Mouse (Mus musculus) liver, embryonic 12.5 days (tissue): ENCODE measurements at regions not wholly inside any gene's neighbourhood (a gene's known extent, or its start where the extent isn't known, plus 50 kb on each side); places are given as distances from the start of the nearest gene placed in this dataset.

Source experiments
- ATAC-seq: fragments of 200-750 bp; cut with Nextera tagmentation; 2 replicates; pipeline ENCODE4 v1.8.0; 2017; ENCODE audit warnings: moderate number of reproducible peaks, mild to moderate bottlenecking, moderate library complexity
- H3K27ac ChIP-seq: fragments of 300-500 bp; sonication (generic); 2 replicates; pipeline ENCODE4 v1.5.1; 2016; ENCODE audit warnings: mild to moderate bottlenecking
- H3K27me3 ChIP-seq: fragments of 300-500 bp; sonication (generic); replicated peaks from 2 replicates; pipeline ENCODE4 v1.6.1; 2016; ENCODE audit warnings: mild to moderate bottlenecking, moderate library complexity
- H3K36me3 ChIP-seq: fragments of 300-500 bp; sonication (generic); 2 replicates; pipeline ENCODE4 v1.6.1; 2016; ENCODE audit warnings: mild to moderate bottlenecking, moderate library complexity
- H3K4me1 ChIP-seq: fragments of 300-500 bp; sonication (generic); 2 replicates; pipeline ENCODE4 v1.6.1; 2016
- H3K4me2 ChIP-seq: fragments of 300-500 bp; sonication (generic); 2 replicates; pipeline ENCODE4 v1.6.1; 2016; ENCODE audit warnings: mild to moderate bottlenecking, moderate library complexity
- H3K4me3 ChIP-seq: fragments of 300-500 bp; sonication (generic); 2 replicates; pipeline ENCODE4 v1.5.1; 2016; ENCODE audit warnings: mild to moderate bottlenecking, moderate library complexity
- H3K9ac ChIP-seq: fragments of 300-500 bp; sonication (generic); 2 replicates; pipeline ENCODE4 v1.6.1; 2016; ENCODE audit warnings: mild to moderate bottlenecking, moderate library complexity
- H3K9me3 ChIP-seq: fragments of 300-500 bp; sonication (generic); replicated peaks from 2 replicates; pipeline ENCODE4 v1.6.1; 2016; ENCODE audit warnings: mild to moderate bottlenecking, moderate library complexity
- WGBS: fragments of 180-500 bp; shearing (Covaris S2); methylation state at CpG from one replicate; pipeline ENCODE4 v1.1.7; 2016; ENCODE audit not compliant: insufficient replicate concordance; 5-methylcytosine and 5-hydroxymethylcytosine counted together

GRCm38 (mm10) chr1:169374686-169375085 lies 156.6 kb downstream of the Nuf2 start:
- Histone ChIP-seq H3K4me3 (no peak overlapping the region), H3K36me3 (no peaks in the 10 kb centered on the region), H3K9me3 (no peaks in the 10 kb centered on the region), H3K27ac (no peak overlapping the region), H3K4me2 (no peak overlapping the region), H3K9ac (no peak overlapping the region), H3K27me3 (no peaks in the 10 kb centered on the region), H3K4me1 (no peaks in the 10 kb centered on the region)
- 54% methylated on average over 1 of the region's 1 CpGs for WGBS
- ATAC-seq: no peak

GRCm38 (mm10) chr1:169368758-169369157 lies 162.5 kb downstream of the Nuf2 start:
- no peak overlapping the region for H3K4me3 ChIP-seq
- no peaks in the 10 kb centered on the region for H3K4me1 ChIP-seq
- H3K9me3 ChIP-seq: no peaks in the 10 kb centered on the region
- 24% methylated on average over 3 of the region's 3 CpGs for WGBS
- no peaks in the 10 kb centered on the region for H3K36me3 ChIP-seq
- no peaks in the 10 kb centered on the region for H3K27me3 ChIP-seq
- H3K9ac ChIP-seq: no peak overlapping the region
- no peak for ATAC-seq
- H3K4me2 ChIP-seq: no peak overlapping the region
- no peak overlapping the region for H3K27ac ChIP-seq

GRCm38 (mm10) chr1:169367772-169368501 lies 163.3 kb downstream of the Nuf2 start:
- Histone ChIP-seq H3K27me3 (no peaks in the 10 kb centered on the region), H3K9me3 (no peaks in the 10 kb centered on the region), H3K4me1 (no peaks in the 10 kb centered on the region), H3K4me3 (no peak overlapping the region), H3K36me3 (no peaks in the 10 kb centered on the region), H3K27ac (no peak overlapping the region), H3K9ac (no peak overlapping the region), H3K4me2 (no peak overlapping the region)
- no peak for ATAC-seq
- WGBS: 64% methylated on average over 10 of the region's 10 CpGs

DNA sequence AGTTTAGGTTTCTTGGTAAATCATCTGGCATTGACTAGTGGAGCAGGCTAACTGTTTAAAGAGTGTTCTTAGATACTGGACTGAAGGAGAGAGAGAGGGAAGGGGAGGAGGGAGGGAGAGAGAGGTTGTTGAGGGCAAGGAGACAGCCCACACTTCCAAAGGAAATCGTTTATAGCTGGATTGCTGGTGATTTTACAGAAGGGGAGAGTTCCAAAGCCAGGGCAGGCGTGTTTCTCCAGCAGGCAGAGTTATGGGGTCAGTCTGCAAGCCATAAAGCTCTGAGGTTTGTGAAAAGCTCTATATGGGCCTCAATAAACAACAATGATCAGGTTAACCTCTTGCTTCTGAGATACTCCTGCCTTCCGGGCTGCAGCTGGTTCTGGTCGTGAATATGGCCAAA lies 163.9 kb downstream of the Nuf2 start:
- H3K4me2 ChIP-seq: no peak overlapping the region
- no peaks in the 10 kb centered on the region for H3K36me3 ChIP-seq
- WGBS: 45% methylated on average over 4 of the region's 4 CpGs
- H3K4me3 ChIP-seq: no peak overlapping the region
- no peaks in the 10 kb centered on the region for H3K27me3 ChIP-seq
- ATAC-seq: no peak
- no peak overlapping the region for H3K27ac ChIP-seq
- H3K9ac ChIP-seq: no peak overlapping the region
- H3K9me3 ChIP-seq: no peaks in the 10 kb centered on the region
- H3K4me1 ChIP-seq: no peaks in the 10 kb centered on the region

DNA sequence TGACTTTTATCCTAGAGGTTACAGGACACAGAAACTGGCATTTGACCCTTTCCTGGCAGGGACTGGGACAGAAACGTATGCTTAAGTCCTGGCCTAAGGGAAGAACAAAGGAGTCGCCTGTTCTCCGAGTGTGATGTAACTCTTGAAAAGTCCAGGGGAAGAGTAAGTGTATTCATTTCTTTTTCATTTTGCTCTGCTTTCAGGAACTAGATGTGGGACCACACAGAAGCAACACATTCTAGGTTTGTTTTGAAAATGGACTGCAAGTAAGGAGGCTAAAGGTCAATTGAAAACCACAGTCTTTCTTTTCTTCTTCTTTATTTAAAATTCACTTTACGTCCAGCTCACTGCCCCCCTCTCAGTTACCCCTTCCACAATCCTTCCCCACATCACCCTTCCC lies 168.7 kb downstream of the Nuf2 start:
- H3K4me2 ChIP-seq: no peak overlapping the region
- no peak overlapping the region for H3K4me3 ChIP-seq
- H3K9ac ChIP-seq: no peak overlapping the region
- H3K9me3 ChIP-seq: no peaks in the 10 kb centered on the region
- no peaks in the 10 kb centered on the region for H3K4me1 ChIP-seq
- H3K27ac ChIP-seq: no peak overlapping the region
- ATAC-seq: no peak
- no peaks in the 10 kb centered on the region for H3K36me3 ChIP-seq
- no peaks in the 10 kb centered on the region for H3K27me3 ChIP-seq
- 53% methylated on average over 4 of the region's 4 CpGs for WGBS

DNA sequence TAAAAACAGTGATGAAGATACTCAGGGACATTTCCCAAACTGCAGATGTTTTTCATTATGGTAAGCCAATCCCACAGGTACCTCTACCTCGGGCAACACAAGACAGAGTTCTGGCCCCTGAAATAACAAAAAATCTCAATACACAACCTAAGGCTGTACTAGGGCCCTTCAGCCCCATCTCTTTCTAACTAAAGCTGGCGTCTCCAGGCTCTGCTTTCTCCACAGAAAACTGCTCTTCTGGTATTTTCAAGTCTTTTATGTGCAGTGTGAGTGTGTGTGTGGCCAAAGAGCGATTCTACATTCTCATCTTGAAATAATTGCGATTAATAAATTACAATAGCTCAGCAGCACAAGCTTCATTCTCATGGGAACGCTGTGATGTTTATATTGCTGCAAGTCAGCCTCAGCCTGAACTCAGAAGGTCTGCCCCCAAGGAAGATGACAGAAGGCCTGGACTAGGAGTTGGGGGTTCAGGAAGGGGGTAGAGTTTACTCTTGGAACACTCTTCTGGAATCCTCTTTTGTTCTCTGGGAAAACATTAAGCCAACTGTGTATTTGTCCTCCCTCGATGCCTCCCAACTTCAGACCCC lies 173.5 kb downstream of the Nuf2 start:
- ATAC-seq: no peak
- Histone ChIP-seq H3K4me1 (no peaks in the 10 kb centered on the region), H3K4me2 (no peak overlapping the region), H3K9me3 (no peaks in the 10 kb centered on the region), H3K27me3 (no peaks in the 10 kb centered on the region), H3K9ac (no peak overlapping the region), H3K27ac (no peak overlapping the region), H3K36me3 (no peaks in the 10 kb centered on the region), H3K4me3 (no peak overlapping the region)
- 65% methylated on average over 6 of the region's 6 CpGs for WGBS

- H3K36me3 ChIP-seq: no peaks in the 10 kb centered on the region
- H3K27me3 ChIP-seq: no peaks in the 10 kb centered on the region
- H3K9me3 ChIP-seq: no peaks in the 10 kb centered on the region
- no peak overlapping the region for H3K4me2 ChIP-seq
- no peak for ATAC-seq
- H3K27ac ChIP-seq: no peak overlapping the region
- no peak overlapping the region for H3K4me3 ChIP-seq
- WGBS: 67% methylated on average over 5 of the region's 5 CpGs
- H3K4me1 ChIP-seq: no peaks in the 10 kb centered on the region
- H3K9ac ChIP-seq: no peak overlapping the region
These were observed 177.2 kb downstream of the Nuf2 start for GRCm38 (mm10) chr1:169354021-169354420.

GRCm38 (mm10) chr1:169347692-169348091 lies 183.6 kb downstream of the Nuf2 start:
- H3K4me2 ChIP-seq: no peak overlapping the region
- H3K4me1 ChIP-seq: no peaks in the 10 kb centered on the region
- H3K27ac ChIP-seq: no peak overlapping the region
- H3K36me3 ChIP-seq: no peaks in the 10 kb centered on the region
- no peaks in the 10 kb centered on the region for H3K27me3 ChIP-seq
- no peak overlapping the region for H3K9ac ChIP-seq
- WGBS: 32% methylated on average over 2 of the region's 2 CpGs
- H3K9me3 ChIP-seq: no peaks in the 10 kb centered on the region
- no peak for ATAC-seq
- no peak overlapping the region for H3K4me3 ChIP-seq

- Histone ChIP-seq H3K4me1 (no peaks in the 10 kb centered on the region), H3K27ac (no peak overlapping the region), H3K9ac (no peak overlapping the region), H3K36me3 (no peaks in the 10 kb centered on the region), H3K27me3 (no peaks in the 10 kb centered on the region), H3K9me3 (no peaks in the 10 kb centered on the region), H3K4me3 (no peak overlapping the region), H3K4me2 (no peak overlapping the region)
- WGBS: 55% methylated on average over 1 of the region's 1 CpGs
- ATAC-seq: no peak
These were observed 184.4 kb downstream of the Nuf2 start for GRCm38 (mm10) chr1:169346876-169347275.

GRCm38 (mm10) chr1:169341131-169341530 lies 190.1 kb downstream of the Nuf2 start:
- Histone ChIP-seq H3K27ac (no peak overlapping the region), H3K9ac (no peak overlapping the region), H3K4me3 (no peak overlapping the region), H3K36me3 (no peaks in the 10 kb centered on the region), H3K4me1 (no peaks in the 10 kb centered on the region), H3K27me3 (no peaks in the 10 kb centered on the region), H3K9me3 (no peaks in the 10 kb centered on the region), H3K4me2 (no peak overlapping the region)
- WGBS: 54% methylated on average over 1 of the region's 1 CpGs
- no peak for ATAC-seq

DNA sequence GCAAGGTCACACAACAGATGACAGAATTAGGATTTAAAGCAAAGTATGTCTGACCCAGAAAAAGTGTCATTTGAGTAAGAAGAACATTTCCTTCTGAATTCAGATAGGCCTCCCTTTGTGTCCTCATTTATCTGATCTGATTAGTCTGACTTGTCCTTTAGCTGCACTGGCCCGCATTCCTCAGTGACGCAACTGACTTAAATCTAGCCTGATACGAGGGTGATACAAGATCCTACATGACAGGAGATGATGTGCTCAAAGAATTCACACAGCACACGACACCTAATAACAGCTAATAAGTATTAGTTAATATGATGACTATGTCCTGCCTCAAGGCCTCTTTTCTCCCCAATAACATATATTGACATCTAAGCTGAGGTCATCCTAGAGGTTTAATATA lies 192.8 kb downstream of the Nuf2 start:
- no peak for ATAC-seq
- no peaks in the 10 kb centered on the region for H3K27me3 ChIP-seq
- H3K9ac ChIP-seq: no peak overlapping the region
- no peaks in the 10 kb centered on the region for H3K9me3 ChIP-seq
- no peaks in the 10 kb centered on the region for H3K36me3 ChIP-seq
- 49% methylated on average over 4 of the region's 4 CpGs for WGBS
- no peak overlapping the region for H3K27ac ChIP-seq
- H3K4me3 ChIP-seq: no peak overlapping the region
- no peak overlapping the region for H3K4me2 ChIP-seq
- no peaks in the 10 kb centered on the region for H3K4me1 ChIP-seq

GRCm38 (mm10) chr1:169332165-169332564 lies 199.1 kb downstream of the Nuf2 start:
- 75% methylated on average over 5 of the region's 5 CpGs for WGBS
- no peak for ATAC-seq
- no peak overlapping the region for H3K4me3 ChIP-seq
- no peaks in the 10 kb centered on the region for H3K4me1 ChIP-seq
- no peaks in the 10 kb centered on the region for H3K27me3 ChIP-seq
- H3K9me3 ChIP-seq: no peaks in the 10 kb centered on the region
- no peak overlapping the region for H3K9ac ChIP-seq
- no peak overlapping the region for H3K27ac ChIP-seq
- no peaks in the 10 kb centered on the region for H3K36me3 ChIP-seq
- H3K4me2 ChIP-seq: no peak overlapping the region

DNA sequence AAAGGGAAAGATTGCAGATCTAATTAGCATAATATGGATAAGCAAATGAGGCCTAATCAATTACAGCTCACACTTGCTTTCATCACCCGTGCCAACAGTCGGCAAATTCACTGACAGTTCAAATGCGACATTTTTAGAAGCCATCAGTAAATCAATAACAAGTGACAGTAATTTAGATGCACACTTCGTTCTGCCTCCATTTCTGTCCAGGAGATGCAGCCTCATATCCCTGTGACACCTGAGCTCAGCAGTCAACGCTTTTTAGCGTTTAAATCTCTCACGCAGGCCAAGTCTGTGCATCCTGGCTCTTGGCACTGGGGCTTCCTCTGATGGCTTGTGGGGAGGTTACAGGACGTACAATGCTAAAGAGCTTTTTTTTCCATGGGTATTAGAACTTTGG lies 218.0 kb downstream of the Nuf2 start:
- Histone ChIP-seq H3K4me1 (no peaks in the 10 kb centered on the region), H3K27me3 (no peaks in the 10 kb centered on the region), H3K4me2 (no peak overlapping the region), H3K36me3 (no peaks in the 10 kb centered on the region), H3K9me3 (no peaks in the 10 kb centered on the region), H3K4me3 (no peak overlapping the region), H3K9ac (no peak overlapping the region), H3K27ac (no peak overlapping the region)
- ATAC-seq: no peak
- WGBS: 69% methylated on average over 8 of the region's 8 CpGs
